Mouse (Mus musculus) stomach, embryonic 14.5 days (tissue): ENCODE measurements around the gene Grik4. TPM values are rescaled to one million over a fixed set of nuclear protein-coding genes. Genes with fewer than 3 reads are reported as not detected.
A peak's percentile ranks its signal among the peaks of the same experiment; 100 is the strongest.

Experiments
- ATAC-seq: fragments of 200-750 bp; cut with Nextera tagmentation; 2 replicates; pipeline ENCODE4 v1.8.0; 2017; ENCODE audit warnings: low read depth, moderate TSS enrichment; ENCODE audit not compliant: insufficient number of reproducible peaks, insufficient read depth, low FRiP score
- H3K27ac ChIP-seq: fragments of 300-500 bp; sonication (generic); 2 replicates; pipeline ENCODE4 v1.5.1; 2014; ENCODE audit warnings: mild to moderate bottlenecking, low read length, moderate library complexity, mixed read lengths
- H3K27me3 ChIP-seq: fragments of 300-500 bp; sonication (generic); 2 replicates; pipeline ENCODE4 v1.6.1; 2014; ENCODE audit warnings: low read length, control low read depth, mixed read lengths; ENCODE audit not compliant: control insufficient read depth, insufficient read depth
- H3K36me3 ChIP-seq: fragments of 300-500 bp; sonication (generic); 2 replicates; pipeline ENCODE4 v1.6.1; 2014; ENCODE audit warnings: mild to moderate bottlenecking, control low read depth, low read length, moderate library complexity, mixed read lengths; ENCODE audit not compliant: control insufficient read depth, insufficient read depth
- H3K4me1 ChIP-seq: fragments of 300-500 bp; sonication (generic); 2 replicates; pipeline ENCODE4 v1.6.1; 2014; ENCODE audit warnings: low read length, control low read depth, mixed read lengths; ENCODE audit not compliant: control insufficient read depth, insufficient read depth
- H3K4me2 ChIP-seq: fragments of 300-500 bp; sonication (generic); replicated peaks from 2 replicates; pipeline ENCODE4 v1.6.1; 2014; ENCODE audit warnings: low read depth, low read length, control low read depth
- H3K4me3 ChIP-seq: fragments of 300-500 bp; sonication (generic); 2 replicates; pipeline ENCODE4 v1.5.1; 2014; ENCODE audit warnings: low read depth, low read length, control low read depth
- H3K9ac ChIP-seq: fragments of 300-500 bp; sonication (generic); replicated peaks from 2 replicates; pipeline ENCODE4 v1.6.1; 2014; ENCODE audit warnings: low read depth, mild to moderate bottlenecking, control low read depth, low read length, moderate library complexity, mixed read lengths
- H3K9me3 ChIP-seq: fragments of 300-500 bp; sonication (generic); 2 replicates; pipeline ENCODE4 v1.6.1; 2016; ENCODE audit warnings: low read depth, low read length, control low read depth; ENCODE audit not compliant: control insufficient read depth
- WGBS: fragments of 180-500 bp; shearing (Covaris S2); extraction: QIAGEN DNeasy Blood & Tissue Kit; methylation state at CpG from one replicate; pipeline ENCODE4 v1.1.7; 2014; 5-methylcytosine and 5-hydroxymethylcytosine counted together
- polyA plus RNA-seq: library from polyadenylated mRNA; unstranded; fragments of >200 nt; fragmentation: Nextera tagmentation; extraction: Ambion mirVana; gene quantifications from 2 replicates; pipeline ENCODE4 v1.2.1, GENCODE M21; 2014

Gene Grik4
- polyA plus RNA-seq, 1 experiment from 2014 or later, result 1.4 TPM

GRCm38 (mm10) chr9:42673385-42674016, 270.8 kb downstream of the Grik4 start:
- Histone ChIP-seq H3K9ac (no peak overlapping the region), H3K4me1 (peaks cover 8% of the 10 kb centered on the region; the same call in 1 of the 2 replicates)
- whole genome bisulfite sequencing, result 42% methylated on average over 12 of the region's 12 CpGs

DNA sequence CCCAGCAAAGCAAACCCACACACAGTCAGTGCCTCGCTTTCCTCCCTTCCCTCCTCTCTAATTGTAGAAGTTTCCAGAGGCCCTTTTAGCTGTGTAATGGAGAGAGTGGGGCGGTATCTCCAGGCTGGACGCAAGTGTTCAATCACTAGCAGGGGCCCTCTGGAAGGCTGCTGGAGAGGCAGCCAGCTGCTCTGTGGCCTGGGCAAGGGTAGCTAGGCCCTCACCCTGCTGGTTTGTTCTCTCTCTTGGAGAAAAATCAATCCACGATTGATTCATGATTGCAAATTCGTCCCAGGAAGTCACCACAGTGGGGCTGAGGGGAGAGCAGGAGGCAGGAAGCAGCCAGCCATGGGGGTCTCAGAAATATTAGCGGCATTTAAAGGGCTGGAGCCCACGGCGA, 271.3 kb downstream of the Grik4 start:
- no peak overlapping the region for H3K9ac ChIP-seq
- H3K4me2 ChIP-seq, result no peak overlapping the region

More at GRCm38 (mm10) chr9:42673385-42674016, 270.8 kb downstream of the Grik4 start:
- H3K36me3 ChIP-seq, result no peaks in the 10 kb centered on the region
- H3K9me3 ChIP-seq, result no peaks in the 10 kb centered on the region
- no peaks in the 10 kb centered on the region for H3K27me3 ChIP-seq
- H3K4me3 ChIP-seq, result no peak overlapping the region
- H3K27ac ChIP-seq, result peak overlapping the region; percentile 44
- peak; percentile 58 for ATAC-seq
- no peak overlapping the region for H3K4me2 ChIP-seq

GRCm38 (mm10) chr9:42670619-42671018, 273.7 kb downstream of the Grik4 start:
- Histone ChIP-seq H3K9ac (no peak overlapping the region), H3K9me3 (no peaks in the 10 kb centered on the region), H3K4me1 (peaks cover 8% of the 10 kb centered on the region; the same call in 1 of the 2 replicates), H3K4me3 (no peak overlapping the region), H3K27me3 (no peaks in the 10 kb centered on the region), H3K27ac (no peak overlapping the region), H3K36me3 (no peaks in the 10 kb centered on the region), H3K4me2 (no peak overlapping the region)
- no peak for ATAC-seq
- WGBS, result 39% methylated on average over 2 of the region's 2 CpGs

More for the DNA sequence above, 271.3 kb downstream of the Grik4 start:
- Histone ChIP-seq H3K27ac (peak overlapping the region; percentile 44), H3K4me3 (no peak overlapping the region), H3K9me3 (no peaks in the 10 kb centered on the region), H3K36me3 (no peaks in the 10 kb centered on the region), H3K4me1 (peaks cover 8% of the 10 kb centered on the region; the same call in 1 of the 2 replicates), H3K27me3 (no peaks in the 10 kb centered on the region)
- 51% methylated on average over 8 of the region's 8 CpGs for WGBS
- no peak for ATAC-seq

DNA sequence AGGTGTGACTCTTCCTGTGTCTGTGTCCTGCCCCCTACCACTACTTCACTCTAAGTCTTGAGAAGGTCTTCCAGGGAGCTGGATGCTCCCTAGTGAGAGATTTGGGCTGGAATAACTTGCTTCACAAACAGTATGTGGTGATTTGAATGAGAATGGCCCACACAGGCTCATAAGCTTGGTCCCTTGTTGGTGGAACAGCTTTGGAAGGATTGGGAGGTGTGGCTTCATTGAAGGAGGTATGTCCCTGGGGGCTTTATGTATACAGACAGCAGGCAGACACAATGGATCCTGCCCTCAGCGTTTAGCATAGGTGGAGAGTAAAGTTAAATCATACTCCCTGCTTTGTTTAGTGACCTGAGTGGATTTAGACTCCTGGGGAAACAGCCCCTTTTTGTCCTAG, 282.8 kb downstream of the Grik4 start:
- Histone ChIP-seq H3K9ac (no peak overlapping the region), H3K27me3 (no peaks in the 10 kb centered on the region), H3K4me1 (no peaks in the 10 kb centered on the region), H3K4me2 (no peak overlapping the region), H3K36me3 (no peaks in the 10 kb centered on the region), H3K27ac (no peak overlapping the region), H3K9me3 (no peaks in the 10 kb centered on the region), H3K4me3 (no peak overlapping the region)
- no peak for ATAC-seq
- 64% methylated on average over 1 of the region's 1 CpGs for WGBS

DNA sequence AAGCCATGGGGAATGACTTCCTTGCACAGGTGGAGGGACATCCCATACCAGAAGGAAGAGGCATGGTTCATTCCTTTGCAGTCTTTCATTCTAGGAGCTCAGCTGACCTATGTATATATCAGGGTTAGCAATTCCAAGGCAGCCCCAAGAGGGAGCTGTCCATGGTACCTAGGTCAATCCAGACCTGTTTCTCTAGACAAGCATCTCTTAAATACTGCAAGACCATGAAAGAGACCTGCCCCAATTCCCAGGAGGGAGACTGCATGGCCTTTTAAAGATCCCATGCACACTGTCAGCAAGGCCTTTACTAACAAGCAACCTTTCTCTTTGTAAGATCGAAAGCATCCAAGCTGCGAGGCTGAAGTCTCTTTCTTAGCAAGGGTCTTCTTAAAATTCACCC, 291.5 kb downstream of the Grik4 start:
- ATAC-seq, result no peak
- H3K4me3 ChIP-seq, result no peak overlapping the region
- H3K9me3 ChIP-seq, result no peaks in the 10 kb centered on the region
- no peak overlapping the region for H3K9ac ChIP-seq
- 82% methylated on average over 2 of the region's 2 CpGs for WGBS
- H3K4me1 ChIP-seq, result no peaks in the 10 kb centered on the region
- H3K36me3 ChIP-seq, result no peaks in the 10 kb centered on the region
- no peak overlapping the region for H3K27ac ChIP-seq
- H3K27me3 ChIP-seq, result no peaks in the 10 kb centered on the region
- H3K4me2 ChIP-seq, result no peak overlapping the region

- Histone ChIP-seq H3K36me3 (no peaks in the 10 kb centered on the region), H3K27me3 (no peaks in the 10 kb centered on the region), H3K4me1 (no peaks in the 10 kb centered on the region), H3K27ac (no peak overlapping the region), H3K9ac (no peak overlapping the region), H3K4me2 (no peak overlapping the region), H3K9me3 (no peaks in the 10 kb centered on the region), H3K4me3 (no peak overlapping the region)
- no peak for ATAC-seq
- 67% methylated on average over 4 of the region's 4 CpGs for WGBS
Measured at GRCm38 (mm10) chr9:42652309-42652708, 292.0 kb downstream of the Grik4 start.

GRCm38 (mm10) chr9:42649872-42650271, 294.4 kb downstream of the Grik4 start:
- 68% methylated on average over 5 of the region's 5 CpGs for WGBS
- Histone ChIP-seq H3K27me3 (no peaks in the 10 kb centered on the region), H3K9ac (no peak overlapping the region), H3K36me3 (no peaks in the 10 kb centered on the region), H3K4me1 (no peaks in the 10 kb centered on the region), H3K4me3 (no peak overlapping the region), H3K4me2 (no peak overlapping the region), H3K9me3 (no peaks in the 10 kb centered on the region), H3K27ac (no peak overlapping the region)
- no peak for ATAC-seq

- no peaks in the 10 kb centered on the region for H3K4me1 ChIP-seq
- H3K27me3 ChIP-seq, result no peaks in the 10 kb centered on the region
- no peak for ATAC-seq
- no peaks in the 10 kb centered on the region for H3K36me3 ChIP-seq
- no peak overlapping the region for H3K4me2 ChIP-seq
- H3K27ac ChIP-seq, result no peak overlapping the region
- no peak overlapping the region for H3K9ac ChIP-seq
- WGBS, result 92% methylated on average over 3 of the region's 3 CpGs
- no peaks in the 10 kb centered on the region for H3K9me3 ChIP-seq
- no peak overlapping the region for H3K4me3 ChIP-seq
Measured at GRCm38 (mm10) chr9:42648051-42648450, 296.2 kb downstream of the Grik4 start.

DNA sequence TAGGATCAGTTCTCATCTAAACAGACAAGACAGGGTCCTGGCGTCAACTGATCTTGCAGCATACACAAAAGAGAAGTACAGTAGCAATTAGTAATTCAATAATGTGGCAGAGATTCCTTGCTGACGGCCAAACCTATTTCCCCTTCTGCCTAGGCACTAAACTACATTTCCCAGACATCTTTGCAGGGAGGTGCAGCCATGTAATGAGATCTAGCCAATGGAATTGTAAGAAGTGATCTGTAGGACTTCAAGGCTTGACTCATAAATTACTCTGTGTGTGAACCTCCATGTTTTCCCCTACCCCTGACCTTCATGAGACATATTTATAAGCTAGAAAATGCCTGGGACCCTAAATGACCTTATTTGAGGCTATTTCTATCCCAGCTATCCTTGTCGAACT, 296.7 kb downstream of the Grik4 start:
- ATAC-seq, result no peak
- Histone ChIP-seq H3K27ac (no peak overlapping the region), H3K4me2 (no peak overlapping the region), H3K4me3 (no peak overlapping the region), H3K27me3 (no peaks in the 10 kb centered on the region), H3K36me3 (no peaks in the 10 kb centered on the region), H3K9ac (no peak overlapping the region), H3K9me3 (no peaks in the 10 kb centered on the region), H3K4me1 (no peaks in the 10 kb centered on the region)
- WGBS, result 62% methylated on average over 3 of the region's 3 CpGs
